Mouse (Mus musculus) heart, embryonic 14.5 days (tissue): ENCODE data around the gene Fah. TPM values are rescaled to one million over a fixed set of nuclear protein-coding genes. Genes with fewer than 3 reads are reported as not detected.
A peak's percentile ranks its signal among the peaks of the same experiment; 100 is the strongest.

Experiments used
- ATAC-seq: fragments of 200-750 bp; cut with Nextera tagmentation; 2 replicates; pipeline ENCODE4 v1.8.0; 2017; ENCODE audit warnings: low read depth, moderate TSS enrichment; ENCODE audit not compliant: insufficient number of reproducible peaks, insufficient read depth, low FRiP score
- H3K27ac ChIP-seq, 2 experiments: fragments of 200-500 bp in 1 of 2; fragments of 300-500 bp in 1 of 2; sonication (generic) in 1 of 2; replicated peaks in 1 of 2; 2 replicates each; pipeline ENCODE4 v1.5.1; 2012 to 2014; ENCODE audit warnings: low read depth in 2 of 2, low read length in 2 of 2, control low read depth in 1 of 2, mild to moderate bottlenecking in 1 of 2, mixed read lengths in 1 of 2; ENCODE audit not compliant: control insufficient read depth in 1 of 2, insufficient read depth in 1 of 2
- H3K27me3 ChIP-seq: fragments of 300-500 bp; sonication (generic); 2 replicates; pipeline ENCODE4 v1.6.1; 2014; ENCODE audit warnings: mild to moderate bottlenecking, low read length, control low read depth; ENCODE audit not compliant: control insufficient read depth, insufficient read depth
- H3K36me3 ChIP-seq: fragments of 300-500 bp; sonication (generic); 2 replicates; pipeline ENCODE4 v1.6.1; 2014; ENCODE audit warnings: mild to moderate bottlenecking, control low read depth, low read length, mixed read lengths; ENCODE audit not compliant: control insufficient read depth, insufficient read depth
- H3K4me1 ChIP-seq, 2 experiments: fragments of 200-500 bp in 1 of 2; fragments of 300-500 bp in 1 of 2; sonication (generic) in 1 of 2; 2 replicates each; pipeline ENCODE4 v1.6.1; 2012 to 2014; ENCODE audit warnings: low read length in 2 of 2, control low read depth in 1 of 2, mixed read lengths in 1 of 2; ENCODE audit not compliant: control insufficient read depth in 2 of 2, insufficient read depth in 2 of 2
- H3K4me2 ChIP-seq: fragments of 300-500 bp; sonication (generic); 2 replicates; pipeline ENCODE4 v1.6.1; 2014; ENCODE audit warnings: mild to moderate bottlenecking, low read length
- H3K4me3 ChIP-seq, 2 experiments: fragments of 200-500 bp in 1 of 2; fragments of 300-500 bp in 1 of 2; sonication (generic) in 1 of 2; 2 replicates each; pipeline ENCODE4 v1.5.1; 2012 to 2014; ENCODE audit warnings: low read length in 2 of 2, mild to moderate bottlenecking in 2 of 2, control low read depth in 1 of 2, low read depth in 1 of 2, moderate library complexity in 1 of 2; ENCODE audit not compliant: control insufficient read depth in 1 of 2, insufficient read depth in 1 of 2
- H3K9ac ChIP-seq: fragments of 300-500 bp; sonication (generic); 2 replicates; pipeline ENCODE4 v1.6.1; 2014; ENCODE audit warnings: mild to moderate bottlenecking, low read length
- H3K9me3 ChIP-seq: fragments of 300-500 bp; sonication (generic); 2 replicates; pipeline ENCODE4 v1.6.1; 2016; ENCODE audit warnings: low read length, control low read depth; ENCODE audit not compliant: control insufficient read depth
- WGBS: fragments of 180-500 bp; shearing (Covaris S2); extraction: QIAGEN DNeasy Blood & Tissue Kit; methylation state at CpG from one replicate; pipeline ENCODE4 v1.1.7; 2014; 5-methylcytosine and 5-hydroxymethylcytosine counted together
- polyA plus RNA-seq: library from polyadenylated mRNA; unstranded; fragments of >200 nt; fragmentation: Nextera tagmentation; extraction: Ambion mirVana; gene quantifications from 2 replicates; pipeline ENCODE4 v1.2.1, GENCODE M21; 2014

Gene Fah
- polyA plus RNA-seq, 1 experiment from 2014 or later = 4.8 TPM

DNA sequence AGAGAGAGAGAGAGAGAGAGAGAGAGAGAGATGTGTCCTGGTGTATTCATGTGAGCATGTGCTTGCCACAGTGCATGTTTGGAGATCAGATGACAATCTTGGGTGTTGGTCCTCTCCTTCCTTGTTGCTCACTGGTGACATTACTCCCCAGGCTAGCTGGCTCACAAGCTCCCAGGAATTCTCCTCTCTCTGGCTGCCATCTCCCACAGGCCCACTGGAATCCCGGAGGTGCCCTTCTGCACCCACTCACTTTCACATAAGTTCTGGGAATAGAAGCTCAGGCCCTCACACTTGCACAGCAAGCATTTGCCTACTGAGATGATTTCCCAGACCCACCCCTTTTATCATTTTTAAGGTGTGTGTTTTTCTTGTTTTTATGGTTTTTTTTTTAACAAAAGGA, 26.8 kb downstream of the Fah start:
- Histone ChIP-seq H3K4me1 (no peaks in the 10 kb centered on the region), H3K36me3 (no peaks in the 10 kb centered on the region), H3K9me3 (no peaks in the 10 kb centered on the region), H3K27me3 (no peaks in the 10 kb centered on the region), H3K4me3 (no peak overlapping the region), H3K9ac (no peak overlapping the region), H3K27ac (no peak overlapping the region), H3K4me2 (no peak overlapping the region)
- WGBS = 77% methylated on average over 1 of the region's 1 CpGs
- ATAC-seq = no peak

DNA sequence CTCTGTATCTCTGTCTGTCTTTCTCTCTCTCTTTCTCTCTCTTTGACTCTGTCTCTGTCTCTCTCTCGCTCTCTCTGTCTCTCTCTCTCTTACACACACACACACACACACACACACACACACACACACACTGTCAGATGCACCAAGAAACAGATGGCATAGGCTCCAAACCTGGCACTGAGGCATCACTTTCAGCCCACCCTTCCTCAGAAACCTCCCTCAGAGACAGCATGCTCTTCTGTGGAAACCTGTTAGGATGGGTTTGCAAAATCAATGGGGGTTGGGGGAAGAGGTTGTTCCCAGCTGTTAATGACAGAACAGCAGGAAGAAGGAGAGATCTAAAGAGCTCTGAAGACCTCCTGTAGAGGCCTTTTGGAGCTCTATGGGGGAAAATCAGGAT, 27.7 kb downstream of the Fah start:
- H3K4me3 ChIP-seq = no peak overlapping the region
- no peaks in the 10 kb centered on the region for H3K9me3 ChIP-seq
- no peaks in the 10 kb centered on the region for H3K27me3 ChIP-seq
- 92% methylated on average over 1 of the region's 1 CpGs for WGBS
- no peak overlapping the region for H3K27ac ChIP-seq
- no peak for ATAC-seq
- H3K4me1 ChIP-seq = no peaks in the 10 kb centered on the region
- no peak overlapping the region for H3K9ac ChIP-seq
- no peak overlapping the region for H3K4me2 ChIP-seq
- no peaks in the 10 kb centered on the region for H3K36me3 ChIP-seq

DNA sequence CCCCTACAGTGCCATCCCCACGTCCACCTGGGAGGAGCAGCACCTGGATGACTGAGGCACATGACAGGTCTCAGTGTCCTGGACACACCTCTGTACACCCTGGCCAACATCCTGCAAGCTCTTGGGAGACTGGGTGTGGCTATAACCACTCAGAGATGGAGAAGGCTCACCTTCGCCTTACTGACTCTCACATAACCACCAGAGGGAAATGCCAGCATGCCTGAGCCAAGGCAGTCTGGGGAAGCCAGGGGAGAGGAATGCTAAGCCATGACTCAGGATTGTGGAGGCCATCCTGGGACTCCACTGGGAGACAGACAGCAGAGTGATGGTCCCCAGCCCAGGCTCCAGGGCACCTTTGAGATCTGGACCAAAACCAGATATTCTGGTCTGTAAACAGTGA, 29.5 kb downstream of the Fah start:
- no peaks in the 10 kb centered on the region for H3K27me3 ChIP-seq
- H3K36me3 ChIP-seq = no peaks in the 10 kb centered on the region
- H3K9ac ChIP-seq = no peak overlapping the region
- no peaks in the 10 kb centered on the region for H3K9me3 ChIP-seq
- H3K27ac ChIP-seq = no peak overlapping the region
- no peak overlapping the region for H3K4me2 ChIP-seq
- no peaks in the 10 kb centered on the region for H3K4me1 ChIP-seq
- no peak for ATAC-seq
- H3K4me3 ChIP-seq = no peak overlapping the region
- WGBS = 91% methylated on average over 2 of the region's 2 CpGs

DNA sequence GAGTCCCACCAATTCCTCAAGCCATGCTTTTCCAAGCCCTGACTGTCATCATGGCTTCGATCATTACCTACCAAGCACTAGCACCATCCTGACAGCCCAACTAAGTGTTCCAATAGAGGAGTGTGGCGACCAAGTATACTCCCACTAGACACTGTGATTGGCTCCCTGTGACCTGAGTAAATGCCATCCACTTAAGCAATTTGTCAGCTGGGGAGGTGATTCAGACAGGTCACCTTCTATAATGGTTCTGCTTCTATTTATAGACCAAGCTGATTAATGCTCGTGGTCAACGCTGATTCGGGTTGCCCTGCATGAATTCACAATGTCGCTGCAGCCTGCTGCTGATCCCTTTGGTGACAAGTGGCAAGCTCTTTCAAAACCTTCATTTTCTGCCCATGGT, 40.3 kb downstream of the Fah start:
- Histone ChIP-seq H3K27me3 (no peaks in the 10 kb centered on the region), H3K4me1 (peaks cover 4 to 13% of the 10 kb centered on the region in 2 experiments; a peak in 2 of 4 replicates), H3K27ac (peak overlapping the region; percentile 49 to 76), H3K9ac (no peak overlapping the region), H3K4me3 (no peak overlapping the region), H3K9me3 (no peaks in the 10 kb centered on the region), H3K4me2 (peak overlapping the region; percentile 11; the same call in 1 of the 2 replicates), H3K36me3 (no peaks in the 10 kb centered on the region)
- 27% methylated on average over 6 of the region's 6 CpGs for WGBS
- ATAC-seq = peak; percentile 86

DNA sequence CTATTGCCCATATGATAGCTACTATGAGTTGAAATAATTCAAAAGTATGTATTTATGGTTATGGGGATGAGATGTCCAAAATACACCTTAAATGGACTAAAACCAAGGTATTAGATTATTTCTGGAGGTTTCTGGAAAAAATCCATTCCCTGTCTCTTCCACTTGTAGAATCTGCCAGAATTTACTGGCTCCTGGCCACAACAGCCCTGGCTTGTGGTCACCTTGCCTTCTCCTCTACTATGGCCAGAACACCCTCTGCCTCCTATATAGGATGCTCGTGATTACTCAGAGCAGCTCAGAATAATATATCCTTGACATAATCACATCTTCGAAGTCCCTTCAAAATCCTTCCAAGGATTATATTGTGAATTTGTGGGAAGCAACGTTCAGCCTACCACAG, 42.3 kb downstream of the Fah start:
- H3K27ac ChIP-seq = no peak overlapping the region
- H3K36me3 ChIP-seq = no peaks in the 10 kb centered on the region
- ATAC-seq = no peak
- 83% methylated on average over 3 of the region's 3 CpGs for WGBS
- H3K4me1 ChIP-seq = peaks cover 4 to 13% of the 10 kb centered on the region in 2 experiments; a peak in 2 of 4 replicates
- H3K9ac ChIP-seq = no peak overlapping the region
- H3K4me3 ChIP-seq = no peak overlapping the region
- no peaks in the 10 kb centered on the region for H3K27me3 ChIP-seq
- no peaks in the 10 kb centered on the region for H3K9me3 ChIP-seq
- no peak overlapping the region for H3K4me2 ChIP-seq

DNA sequence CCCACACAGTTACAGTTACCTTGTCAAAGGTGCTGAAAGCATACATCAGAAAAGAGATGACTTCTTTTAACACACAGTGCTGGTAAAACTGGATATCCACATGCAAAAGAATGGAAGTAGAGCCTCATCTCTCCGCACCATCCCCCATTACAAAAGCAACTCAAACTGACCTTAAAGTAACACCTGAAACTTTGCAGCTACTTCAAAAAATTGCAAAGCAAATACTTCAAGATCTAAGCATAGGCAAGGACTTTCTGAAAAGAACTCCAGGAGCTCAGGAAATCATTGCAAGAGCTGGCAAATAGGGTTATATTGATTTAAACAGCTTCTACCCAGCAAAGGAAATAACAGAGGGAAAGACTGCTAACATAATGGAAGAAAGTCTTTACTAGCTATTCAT, 46.0 kb downstream of the Fah start:
- H3K27me3 ChIP-seq = no peaks in the 10 kb centered on the region
- no peaks in the 10 kb centered on the region for H3K9me3 ChIP-seq
- H3K4me3 ChIP-seq = no peak overlapping the region
- H3K4me1 ChIP-seq = peaks cover 0 to 2% of the 10 kb centered on the region in 2 experiments; a peak in 1 of 4 replicates
- WGBS = 97% methylated on average over 1 of the region's 1 CpGs
- ATAC-seq = no peak
- no peak overlapping the region for H3K27ac ChIP-seq
- no peak overlapping the region for H3K9ac ChIP-seq
- H3K36me3 ChIP-seq = no peaks in the 10 kb centered on the region
- H3K4me2 ChIP-seq = no peak overlapping the region

DNA sequence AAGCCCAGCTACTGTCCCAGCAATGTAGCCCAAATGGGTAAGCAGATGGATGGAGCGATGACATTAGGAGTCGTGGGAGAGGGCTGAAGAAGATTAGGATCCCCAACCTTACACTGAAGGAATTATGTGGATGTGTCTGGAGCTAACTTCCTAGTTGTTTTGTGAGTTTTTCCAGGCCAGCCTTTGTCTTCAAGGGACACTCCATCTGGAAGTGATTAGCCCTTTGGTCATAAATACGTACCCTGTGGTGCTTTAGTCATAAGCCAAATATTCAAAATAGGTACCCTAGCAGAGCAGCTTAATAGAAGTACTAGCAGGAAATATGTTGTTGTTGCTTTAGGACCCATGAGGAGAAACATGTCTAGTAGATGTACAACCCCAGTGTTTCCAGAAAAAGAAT, 49.2 kb downstream of the Fah start:
- H3K4me1 ChIP-seq = no peaks in the 10 kb centered on the region
- no peak overlapping the region for H3K9ac ChIP-seq
- no peaks in the 10 kb centered on the region for H3K36me3 ChIP-seq
- no peaks in the 10 kb centered on the region for H3K9me3 ChIP-seq
- no peak overlapping the region for H3K27ac ChIP-seq
- H3K27me3 ChIP-seq = no peaks in the 10 kb centered on the region
- no peak overlapping the region for H3K4me3 ChIP-seq
- WGBS = 63% methylated on average over 3 of the region's 3 CpGs
- no peak for ATAC-seq
- no peak overlapping the region for H3K4me2 ChIP-seq

DNA sequence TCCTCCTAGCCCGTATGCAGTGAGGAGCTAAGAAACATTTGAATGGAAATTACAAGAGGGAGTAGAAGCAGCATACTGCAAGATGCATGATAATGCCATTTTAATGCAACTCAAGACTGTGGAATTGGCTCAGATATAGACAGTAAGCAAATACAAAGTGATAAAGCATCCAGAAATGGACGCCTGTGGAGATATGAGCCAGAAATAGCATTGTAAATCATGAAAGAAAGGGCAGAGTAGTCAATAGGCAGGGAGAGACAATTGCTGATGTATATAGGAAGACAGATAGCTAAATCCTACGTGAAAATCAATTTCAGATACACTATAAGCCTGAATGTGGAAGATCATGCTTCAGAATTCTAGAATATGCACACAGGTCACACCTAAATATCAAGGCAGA, 51.2 kb downstream of the Fah start:
- H3K4me2 ChIP-seq = no peak overlapping the region
- H3K9me3 ChIP-seq = no peaks in the 10 kb centered on the region
- 60% methylated on average over 3 of the region's 3 CpGs for WGBS
- no peak overlapping the region for H3K4me3 ChIP-seq
- no peaks in the 10 kb centered on the region for H3K27me3 ChIP-seq
- no peak overlapping the region for H3K9ac ChIP-seq
- ATAC-seq = no peak
- no peaks in the 10 kb centered on the region for H3K36me3 ChIP-seq
- no peak overlapping the region for H3K27ac ChIP-seq
- H3K4me1 ChIP-seq = no peaks in the 10 kb centered on the region
